1 mouse cellular context compared by ENCODE assay signal in the genomic region with DNA sequence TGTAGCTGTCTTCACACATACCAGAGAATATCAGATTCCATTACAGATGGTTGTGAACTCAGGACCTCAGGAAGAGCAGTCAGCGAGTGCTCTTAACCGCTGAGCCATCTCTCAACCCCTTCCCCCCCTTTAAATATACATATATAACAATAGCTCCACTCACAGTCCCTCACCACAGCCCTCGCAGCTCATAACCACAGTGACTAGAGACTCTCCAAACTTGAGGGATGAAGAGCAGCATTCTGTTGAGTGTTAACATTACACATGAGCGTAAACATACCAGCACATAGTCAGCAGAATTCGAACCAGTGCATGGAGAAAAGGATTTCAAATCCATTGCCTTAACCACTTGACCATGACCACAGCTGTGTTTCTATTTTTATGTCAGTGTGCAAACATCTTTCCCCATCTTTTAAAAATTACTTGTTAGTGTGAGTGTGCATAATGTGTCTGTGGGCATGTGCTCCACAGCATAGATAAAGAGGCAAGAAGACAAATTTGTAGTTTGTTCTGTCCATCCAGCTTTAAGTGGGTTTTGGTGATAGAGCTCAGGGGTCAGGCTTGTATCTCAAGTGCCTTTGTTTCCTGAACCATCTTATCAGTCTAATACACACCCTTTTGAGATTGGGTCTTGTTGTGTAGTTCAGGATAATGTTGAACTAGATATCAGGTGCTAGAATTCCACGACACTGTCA.
TF ChIP-seq lines count a peak whose summit lies in the region.

No protein-coding gene starts in this region.

TF ChIP-seq in MEL, 35 proteins besides CTCF, POLR2A, EP300 and RAD21 (continued from another document):
- TF ChIP-seq MAFK (IDR thresholded peaks at IDR 0.05; ENCODE audit: borderline replicate concordance, low read depth, low read length) (peak; percentile 7; the same call in 1 of the 2 replicates), UBTF (IDR thresholded peaks at IDR 0.05; ENCODE audit: borderline replicate concordance, insufficient read depth, low read depth, low read length) (no peak), MEF2A (IDR thresholded peaks at IDR 0.05; ENCODE audit: extremely low read depth, insufficient replicate concordance, low read depth, low read length, poor library complexity, severe bottlenecking) (0 out of 2 replicates have a peak, but pooled peaks have one; percentile 11), MYC (IDR thresholded peaks at IDR 0.05; ENCODE audit: low read depth, low read length) (peak; percentile 72), ELF1 (IDR thresholded peaks at IDR 0.05; ENCODE audit: low read depth, low read length) (no peak), RCOR1 (IDR thresholded peaks at IDR 0.05; ENCODE audit: low read depth, low read length) (peak; percentile 90), MAZ (IDR thresholded peaks at IDR 0.05; ENCODE audit: low read depth, low read length) (0 out of 2 replicates have a peak, but pooled peaks have one; percentile 25), NELFE (IDR thresholded peaks at IDR 0.05; ENCODE audit: low read depth, low read length) (no peak), JUND (IDR thresholded peaks at IDR 0.05; ENCODE audit: low read depth, low read length) (no peak)
